Mouse (Mus musculus): Measurements from ENCODE around the gene Cavin2.
A peak's percentile ranks its signal among the peaks of the same experiment; 100 is the strongest.

Cavin2 gene

GRCm38 (mm10) chr1:51288755-51289619 is at the start of gene Cavin2:
Gene Cavin2, plus strand, starts transcription at chr1:51289126.
- peak; percentile 76 for DNase-seq (ENCODE audit: low read depth, low spot score)

GRCm38 (mm10) chr1:51241311-51241986 is 47.5 kb upstream of the Cavin2 start:
- no peak for DNase-seq (ENCODE audit: low read depth, low spot score)

GRCm38 (mm10) chr1:51243294-51243693 is 45.6 kb upstream of the Cavin2 start:
- no peak for DNase-seq (ENCODE audit: low read depth, low spot score)

DNA sequence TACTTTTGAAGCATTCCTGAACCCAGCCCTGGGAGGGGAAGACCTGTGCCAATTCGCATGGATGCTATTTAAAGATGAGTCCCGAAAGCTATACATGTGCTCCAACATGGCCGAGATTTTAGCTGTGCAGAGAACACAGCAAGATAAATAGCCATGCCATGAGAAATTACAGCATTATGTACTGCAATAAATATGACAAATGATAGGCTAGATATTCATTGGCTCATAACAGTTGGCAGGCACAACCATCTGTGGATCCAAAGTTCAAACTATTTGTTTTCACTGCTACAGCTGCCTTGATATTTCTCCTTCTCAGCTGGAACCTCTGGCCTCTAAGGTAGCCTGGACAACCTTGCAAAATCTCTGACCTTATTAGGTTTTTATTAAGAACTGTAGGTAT is 45.1 kb upstream of the Cavin2 start:
- no peak for DNase-seq (ENCODE audit: low read depth, low spot score)

DNA sequence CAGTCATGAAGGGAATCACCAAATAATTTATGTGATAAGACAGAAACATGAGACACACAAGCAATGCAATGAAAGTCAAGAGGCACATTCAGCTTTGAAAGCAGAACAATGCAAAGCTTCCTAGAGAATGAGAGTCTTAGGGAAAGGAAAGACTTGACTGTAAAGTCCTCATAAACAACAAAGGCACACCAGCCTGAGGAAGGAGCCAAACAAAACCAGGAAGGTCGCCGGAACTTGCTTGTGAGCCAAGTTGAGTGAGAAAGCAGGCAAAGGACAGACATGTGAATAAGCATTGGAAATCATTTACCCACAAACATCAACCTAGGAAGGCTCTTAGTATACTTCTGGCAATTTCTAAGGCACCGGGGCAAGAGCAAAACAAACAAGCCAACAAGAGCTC is 43.5 kb upstream of the Cavin2 start:
- no peak for DNase-seq (ENCODE audit: low read depth, low spot score)

- DNase-seq (ENCODE audit: low read depth, low spot score), result no peak
Observed at GRCm38 (mm10) chr1:51250302-51250701, 38.6 kb upstream of the Cavin2 start.

DNA sequence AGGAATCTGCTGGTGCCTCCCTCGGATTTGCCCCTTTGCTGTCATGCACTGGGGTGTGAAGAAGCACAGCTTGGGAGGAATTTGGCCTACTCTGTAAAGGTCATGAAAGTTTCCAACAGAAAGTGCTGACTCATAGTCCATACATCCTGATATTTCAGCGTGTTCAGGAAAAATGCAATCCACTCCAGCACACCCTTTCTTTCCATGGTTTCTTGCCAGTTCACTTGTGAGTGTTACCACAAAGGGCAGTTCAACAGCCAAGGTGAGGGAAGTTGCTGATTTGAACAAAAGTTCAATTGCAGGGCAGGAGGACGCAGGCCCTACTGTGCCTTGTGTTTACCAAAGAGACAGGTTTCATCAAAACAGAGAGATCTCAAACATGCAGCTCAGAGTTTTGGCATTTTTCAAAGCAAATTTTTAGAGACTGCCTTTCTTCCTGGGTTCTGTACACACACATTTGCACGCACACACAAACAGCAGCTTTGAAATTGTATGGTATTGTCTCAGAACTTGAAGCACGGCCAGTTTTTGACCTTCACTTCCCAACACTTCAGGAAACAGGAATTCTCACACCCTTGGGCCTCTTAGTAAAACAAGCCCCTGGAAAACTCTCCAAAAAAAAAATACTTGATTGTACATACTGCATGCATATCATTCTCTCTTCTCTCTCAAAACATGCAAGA is 23.7 kb upstream of the Cavin2 start:
- DNase-seq (ENCODE audit: low read depth, low spot score), result no peak

- DNase-seq (ENCODE audit: low read depth, low spot score), result no peak
Observed at GRCm38 (mm10) chr1:51265926-51266325, 23.0 kb upstream of the Cavin2 start.

GRCm38 (mm10) chr1:51267125-51267524 is 21.8 kb upstream of the Cavin2 start:
- DNase-seq (ENCODE audit: low read depth, low spot score), result no peak

DNA sequence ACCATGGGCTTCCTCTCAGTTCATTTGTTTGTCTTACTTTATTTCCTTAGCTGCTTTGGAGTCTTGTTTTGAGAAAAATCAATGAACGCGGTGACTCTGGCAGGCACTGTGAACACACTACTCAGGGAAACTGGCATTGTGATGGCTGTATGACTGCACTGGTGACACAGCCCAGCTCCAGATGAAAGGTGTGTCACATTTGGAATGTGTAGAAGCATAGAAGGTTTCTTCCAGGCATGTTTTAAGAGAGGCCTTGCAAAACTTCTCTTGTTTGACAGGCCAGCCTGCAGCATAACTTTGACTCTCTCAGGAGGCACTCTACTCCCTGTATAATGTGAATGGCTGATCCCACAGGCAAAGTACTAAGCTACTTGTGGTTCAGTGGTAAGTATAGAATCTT is 20.7 kb upstream of the Cavin2 start:
- no peak for DNase-seq (ENCODE audit: low read depth, low spot score)

DNA sequence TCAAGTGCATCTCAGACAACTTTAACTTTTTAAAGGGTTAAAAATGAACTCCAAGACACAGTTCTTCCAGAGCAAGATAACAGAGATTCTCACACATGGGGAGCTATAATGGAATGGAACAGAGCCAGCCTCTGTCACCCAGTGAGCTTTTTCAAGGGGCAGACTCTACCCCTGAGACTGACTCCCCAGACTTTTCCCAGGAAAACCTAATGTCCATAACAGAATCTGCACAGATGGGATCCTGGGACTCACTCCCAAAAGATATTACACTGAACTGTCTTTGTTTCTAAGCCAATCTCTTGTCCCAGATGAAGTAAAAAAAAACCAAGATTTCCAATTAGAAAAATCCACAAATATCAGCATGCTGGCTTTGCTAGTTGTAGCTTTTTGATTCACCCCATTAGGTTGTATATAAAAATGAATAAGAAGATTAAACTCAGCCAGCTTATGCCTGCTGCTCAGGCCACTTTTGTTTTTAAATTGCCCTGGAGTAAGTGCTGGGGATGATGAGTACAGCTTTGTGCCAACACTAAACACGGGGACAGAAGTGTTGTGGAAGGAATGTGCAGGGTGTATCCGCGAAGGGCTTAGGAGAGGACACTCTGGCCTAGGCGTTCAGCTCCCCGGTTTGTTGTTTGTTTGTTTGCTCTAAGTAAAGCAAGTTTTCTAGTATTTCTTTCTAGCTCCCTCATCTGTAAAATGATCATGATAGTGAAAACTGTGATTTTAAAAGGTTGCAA is 18.6 kb upstream of the Cavin2 start:
- no peak for DNase-seq (ENCODE audit: low read depth, low spot score)

- no peak for DNase-seq (ENCODE audit: low read depth, low spot score)
Observed at GRCm38 (mm10) chr1:51271845-51272244, 17.1 kb upstream of the Cavin2 start.

DNA sequence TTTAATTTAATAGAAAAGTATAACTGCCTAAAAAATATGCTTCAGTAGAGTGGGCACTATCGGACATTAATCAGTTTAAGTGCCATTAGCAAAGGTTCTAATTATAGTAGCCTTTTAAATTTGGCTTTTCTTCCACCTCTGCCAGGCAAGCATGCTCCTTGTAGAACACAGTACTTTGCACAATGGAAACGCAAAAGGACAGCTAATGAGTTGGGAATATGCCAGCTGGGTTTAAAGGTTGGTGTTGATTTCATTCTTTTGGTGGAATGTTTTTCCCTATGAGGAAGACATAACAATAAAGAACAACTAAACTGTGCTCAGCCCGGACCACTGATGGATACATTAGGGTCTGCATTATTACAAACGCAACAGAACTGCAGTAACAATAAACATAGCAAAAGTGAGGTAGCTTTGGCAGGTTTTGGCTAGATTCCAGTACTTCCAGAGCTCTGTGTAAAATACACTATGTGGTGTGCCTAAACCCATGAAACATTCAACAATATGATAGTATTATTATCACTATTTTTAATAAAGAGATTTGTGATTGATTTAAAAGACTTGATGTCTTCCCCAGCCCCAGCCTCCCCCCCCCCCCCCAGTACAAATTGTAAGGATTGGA is 16.2 kb upstream of the Cavin2 start:
- DNase-seq (ENCODE audit: low read depth, low spot score), result no peak

DNA sequence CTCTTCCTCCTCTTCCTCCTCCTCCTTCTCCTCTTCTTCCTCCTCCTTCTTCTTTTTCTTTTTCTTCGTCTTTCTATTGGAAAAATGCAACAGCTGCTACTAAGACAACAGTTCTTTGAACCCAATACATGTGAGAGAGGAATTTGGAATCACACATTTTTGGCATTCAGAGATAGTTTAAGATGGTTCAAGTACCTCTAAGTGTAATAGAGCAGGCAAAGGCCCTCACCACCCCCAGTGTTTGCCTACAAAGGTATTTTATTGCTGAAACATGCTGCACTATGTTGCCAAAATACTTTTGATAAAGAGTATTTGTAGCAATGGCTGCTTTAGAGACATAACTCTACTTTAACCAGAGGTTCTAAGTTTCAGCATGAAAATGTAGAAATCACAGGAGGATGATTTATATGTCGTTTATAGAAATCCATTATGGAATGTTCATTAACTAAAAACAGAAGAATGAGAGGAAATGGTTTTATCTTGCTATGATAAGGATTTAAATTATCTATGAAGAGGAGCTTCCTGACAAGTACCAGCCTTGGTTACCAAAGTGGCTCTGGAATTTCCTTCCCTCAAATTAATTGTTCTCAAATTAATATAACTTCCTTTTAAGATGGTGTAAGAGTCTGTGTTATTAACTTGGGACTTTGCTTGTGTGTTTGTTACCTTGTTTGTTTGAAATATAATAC is 10.9 kb upstream of the Cavin2 start:
- DNase-seq (ENCODE audit: low read depth, low spot score), result no peak

- DNase-seq (ENCODE audit: low read depth, low spot score), result no peak
Observed at GRCm38 (mm10) chr1:51288201-51288600, 725 bp upstream of the Cavin2 start.

- no peak for DNase-seq (ENCODE audit: low read depth, low spot score)
Observed at GRCm38 (mm10) chr1:51289620-51290445, 907 bp downstream of the Cavin2 start.

DNA sequence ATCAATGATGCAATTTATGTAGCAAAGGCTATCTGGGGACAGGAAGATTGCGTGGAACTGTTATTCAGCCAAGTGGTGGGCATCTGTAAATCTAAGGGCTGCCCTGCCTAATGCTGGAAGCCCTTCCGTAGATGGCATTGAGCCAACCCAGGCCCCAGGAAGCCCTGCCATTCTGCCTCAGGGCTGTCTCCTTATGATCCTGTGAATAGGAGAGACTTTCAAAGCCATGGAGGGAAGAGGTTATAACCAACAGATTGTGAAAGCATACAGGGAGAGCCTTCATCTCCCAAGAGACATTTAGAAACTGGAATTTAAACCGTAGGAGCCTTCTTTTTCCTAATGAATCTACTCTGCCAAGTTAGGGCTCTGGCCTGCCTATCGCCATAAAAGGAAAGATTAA is 1.7 kb downstream of the Cavin2 start:
- DNase-seq (ENCODE audit: low read depth, low spot score), result peak; percentile 37

GRCm38 (mm10) chr1:51292348-51292747 is 3.4 kb downstream of the Cavin2 start:
- no peak for DNase-seq (ENCODE audit: low read depth, low spot score)

- no peak for DNase-seq (ENCODE audit: low read depth, low spot score)
Observed at GRCm38 (mm10) chr1:51300295-51300930, 11.5 kb downstream of the Cavin2 start.
